Comparison of ENCODE assay signal across 27 mouse cellular contexts in the genomic region with DNA sequence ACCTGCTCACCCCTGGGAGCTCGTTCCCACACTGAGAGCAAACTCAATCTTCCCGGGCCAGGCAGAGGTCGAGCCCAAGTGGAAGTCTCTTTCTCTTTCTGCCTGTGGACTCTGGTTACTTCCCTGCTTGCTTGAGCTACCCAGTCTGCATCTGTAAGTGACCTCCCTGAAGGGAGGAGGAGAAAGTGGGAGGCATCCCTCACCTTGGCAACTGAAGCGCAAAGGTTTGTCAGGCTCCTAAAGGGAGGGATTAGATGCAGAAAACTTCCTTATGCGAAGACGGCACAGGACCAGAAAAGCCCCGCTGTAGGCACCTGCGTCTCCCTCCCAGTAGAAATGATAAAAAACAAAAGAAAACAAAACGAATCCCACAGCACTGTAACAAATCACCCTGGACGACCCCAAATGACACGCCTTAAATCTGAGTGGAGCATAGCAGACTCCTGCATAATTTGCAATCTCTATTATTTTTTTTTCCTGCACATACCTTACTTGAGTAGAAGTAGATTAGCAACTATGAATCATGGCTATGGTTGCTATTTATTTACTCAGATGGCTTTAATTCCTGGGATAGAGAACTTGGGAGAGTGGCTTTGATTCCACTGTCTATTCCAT.
A peak's percentile ranks its signal among the peaks of the same experiment; 100 is the strongest.
DNase-seq lines count a peak whose midpoint lies in the region; ATAC-seq lines count a peak whose summit lies in the region.
"Had no signal": no experiment of that assay in that cellular context is flagged by ENCODE, and none has a peak within 500 bp of the region (broad histone marks: within the 10 kb centered on the region; RNA-seq: fewer than 3 reads in every experiment).

No protein-coding gene starts in this region.

- H3K27me3 ChIP-seq in hindbrain, embryonic 12.5 days: no peaks in the 10 kb centered on the region
- H3K27me3 ChIP-seq in hindbrain, embryonic 11.5 days (ENCODE audit: control insufficient read depth, insufficient read depth, low read length): no peaks in the 10 kb centered on the region
- no peaks in the 10 kb centered on the region for H3K27me3 ChIP-seq in midbrain, embryonic 11.5 days (ENCODE audit: control insufficient read depth, insufficient read depth, low read length)
- no peaks in the 10 kb centered on the region for H3K27me3 ChIP-seq in midbrain, embryonic 14.5 days (ENCODE audit: control insufficient read depth, insufficient read depth, low read length)
- H3K27me3 ChIP-seq: embryonic facial prominence, embryonic 12.5 days; heart, embryonic 12.5 days; neural tube, embryonic 13.5 days had no signal

- no peak for ATAC-seq in hindbrain, embryonic 12.5 days (ENCODE audit: low FRiP score)
- no peak for ATAC-seq in hindbrain, embryonic 11.5 days (ENCODE audit: low FRiP score)
- 0 out of 2 replicates have a peak, but pooled peaks have one; percentile 35 for ATAC-seq in midbrain, embryonic 11.5 days (ENCODE audit: low FRiP score)
- ATAC-seq in midbrain, embryonic 14.5 days (ENCODE audit: low FRiP score, low TSS enrichment): no peak
- ATAC-seq: activated CD4-positive, CD25-positive, alpha-beta regulatory T cell, adult 4 months; forebrain, embryonic 14.5 days; hindbrain, embryonic 16.5 days had no signal

- 0 out of 2 replicates have a peak overlapping the region, but pooled peaks have one; percentile 3 for H3K4me2 ChIP-seq in hindbrain, embryonic 12.5 days (replicated peaks)
- no peak overlapping the region for H3K4me2 ChIP-seq in hindbrain, embryonic 11.5 days (replicated peaks; ENCODE audit: low read depth, low read length)
- H3K4me2 ChIP-seq in midbrain, embryonic 11.5 days: no peak overlapping the region
- H3K4me2 ChIP-seq in midbrain, embryonic 14.5 days (ENCODE audit: low read length): no peak overlapping the region
- H3K4me2 ChIP-seq: embryonic facial prominence, embryonic 12.5 days; heart, embryonic 12.5 days; neural tube, embryonic 13.5 days had no signal

- no peak overlapping the region for H3K4me3 ChIP-seq in hindbrain, embryonic 12.5 days
- no peak overlapping the region for H3K4me3 ChIP-seq in hindbrain, embryonic 11.5 days (ENCODE audit: low read depth, low read length)
- H3K4me3 ChIP-seq in midbrain, embryonic 11.5 days (ENCODE audit: low read depth, low read length): no peak overlapping the region
- no peak overlapping the region for H3K4me3 ChIP-seq in midbrain, embryonic 14.5 days (replicated peaks; ENCODE audit: low read depth, low read length)
- H3K4me3 ChIP-seq: embryonic facial prominence, embryonic 12.5 days; heart, adult 2 months; heart, embryonic 12.5 days; neural tube, embryonic 13.5 days had no signal

- H3K36me3 ChIP-seq in hindbrain, embryonic 12.5 days: no peaks in the 10 kb centered on the region
- H3K36me3 ChIP-seq in hindbrain, embryonic 11.5 days (ENCODE audit: control insufficient read depth, insufficient read depth, low read length): no peaks in the 10 kb centered on the region
- H3K36me3 ChIP-seq in midbrain, embryonic 11.5 days (ENCODE audit: control insufficient read depth, insufficient read depth, low read length): no peaks in the 10 kb centered on the region
- no peaks in the 10 kb centered on the region for H3K36me3 ChIP-seq in midbrain, embryonic 14.5 days (ENCODE audit: control insufficient read depth, insufficient read depth, low read length)
- H3K36me3 ChIP-seq: embryonic facial prominence, embryonic 12.5 days; heart, embryonic 12.5 days; neural tube, embryonic 13.5 days had no signal

- H3K9me3 ChIP-seq in hindbrain, embryonic 12.5 days (replicated peaks): no peaks in the 10 kb centered on the region
- H3K9me3 ChIP-seq in hindbrain, embryonic 11.5 days (ENCODE audit: control insufficient read depth, low read length): no peaks in the 10 kb centered on the region
- H3K9me3 ChIP-seq in midbrain, embryonic 11.5 days (ENCODE audit: control insufficient read depth, low read length): no peaks in the 10 kb centered on the region
- H3K9me3 ChIP-seq in midbrain, embryonic 14.5 days (ENCODE audit: control insufficient read depth, low read length): no peaks in the 10 kb centered on the region
- H3K9me3 ChIP-seq: embryonic facial prominence, embryonic 12.5 days; heart, embryonic 12.5 days; neural tube, embryonic 13.5 days had no signal

- H3K4me1 ChIP-seq in hindbrain, embryonic 12.5 days: peaks cover 3% of the 10 kb centered on the region; the same call in 1 of the 2 replicates
- no peaks in the 10 kb centered on the region for H3K4me1 ChIP-seq in hindbrain, embryonic 11.5 days (replicated peaks; ENCODE audit: control insufficient read depth, insufficient read depth, low read length)
- no peaks in the 10 kb centered on the region for H3K4me1 ChIP-seq in midbrain, embryonic 11.5 days (ENCODE audit: control insufficient read depth, insufficient read depth, low read length)
- no peaks in the 10 kb centered on the region for H3K4me1 ChIP-seq in midbrain, embryonic 14.5 days (ENCODE audit: control insufficient read depth, insufficient read depth, low read length)
- H3K4me1 ChIP-seq: embryonic facial prominence, embryonic 12.5 days; heart, embryonic 12.5 days; neural tube, embryonic 13.5 days had no signal

- H3K27ac ChIP-seq in hindbrain, embryonic 12.5 days: no peak overlapping the region
- no peak overlapping the region for H3K27ac ChIP-seq in hindbrain, embryonic 11.5 days (ENCODE audit: low read depth, low read length)
- H3K27ac ChIP-seq in midbrain, embryonic 11.5 days (ENCODE audit: low read depth, low read length): no peak overlapping the region
- H3K27ac ChIP-seq in midbrain, embryonic 14.5 days (replicated peaks; ENCODE audit: low read depth, low read length): no peak overlapping the region
- H3K27ac ChIP-seq: embryonic facial prominence, embryonic 12.5 days; heart, adult 2 months; liver, embryonic 14.5 days; macrophage; neural tube, embryonic 13.5 days had no signal

- no peak for DNase-seq in hindbrain, embryonic 11.5 days (ENCODE audit: low spot score)
- DNase-seq in midbrain, embryonic 11.5 days (ENCODE audit: low spot score, missing footprints): no peak
- no peak for DNase-seq in midbrain, embryonic 14.5 days
- peak; percentile 41 for DNase-seq in NIH3T3 (ENCODE audit: low read depth)
- peak; percentile 18 for DNase-seq in mesoderm, embryonic 11.5 days (ENCODE audit: low read depth, low spot score)
- DNase-seq in yolk sac, embryonic 10.5 days (ENCODE audit: low spot score): no peak
- DNase-seq: adrenal gland, adult 2 months; adrenal gland, postnatal 36 days; B cell, adult 2 months; cerebellum, adult 18-20 months; cerebellum, postnatal 10 days; gastrocnemius, postnatal 25 days; heart, adult 2 months; kidney, adult 2 months; layer of hippocampus, adult 9-11 months; liver; lung, adult 2 months; lung, postnatal 10 days had no signal

- 52% methylated on average over 11 of the region's 11 CpGs for WGBS in hindbrain, embryonic 12.5 days
- WGBS in hindbrain, embryonic 11.5 days: 58% methylated on average over 11 of the region's 11 CpGs
- 47% methylated on average over 11 of the region's 11 CpGs for WGBS in midbrain, embryonic 11.5 days
- WGBS in midbrain, embryonic 14.5 days: 33% methylated on average over 11 of the region's 11 CpGs

- no peak overlapping the region for H3K9ac ChIP-seq in hindbrain, embryonic 12.5 days
- no peak overlapping the region for H3K9ac ChIP-seq in hindbrain, embryonic 11.5 days (ENCODE audit: low read depth, low read length)
- no peak overlapping the region for H3K9ac ChIP-seq in midbrain, embryonic 11.5 days (ENCODE audit: low read length)
- no peak overlapping the region for H3K9ac ChIP-seq in midbrain, embryonic 14.5 days (replicated peaks; ENCODE audit: low read length)
- H3K9ac ChIP-seq: embryonic facial prominence, embryonic 12.5 days; heart, embryonic 12.5 days; liver, embryonic 14.5 days; neural tube, embryonic 13.5 days had no signal

Comparison
In these comparisons a context has a peak if more than half of its experiments do, and no peak if none do; other contexts are left out.
1. DNase-seq: peak in NIH3T3 (single experiment) and mesoderm, embryonic 11.5 days (single experiment); none in hindbrain, embryonic 11.5 days (single experiment), midbrain, embryonic 11.5 days (single experiment), midbrain, embryonic 14.5 days (single experiment) and yolk sac, embryonic 10.5 days (single experiment).